Mouse (Mus musculus): ENCODE measurements around the gene Gm42372.

GRCm38 (mm10) chr7:17028923-17029322, 46.0 kb downstream of the Gm42372 start:
- TF ChIP-seq ZNF384 (IDR thresholded peaks at IDR 0.05; ENCODE audit: low read depth, low read length) (no peak), ZC3H11A (IDR thresholded peaks at IDR 0.05; ENCODE audit: borderline replicate concordance, low read depth, low read length) (no peak)

All from ES-E14 (cell line).